Mouse (Mus musculus): ENCODE results near the gene Ccdc141. TPM values are rescaled to one million over a fixed set of nuclear protein-coding genes. Genes with fewer than 3 reads are reported as not detected.

Gene Ccdc141
- polyA plus RNA-seq, 1 experiment from 2014 or later = 13.6 TPM

DNA sequence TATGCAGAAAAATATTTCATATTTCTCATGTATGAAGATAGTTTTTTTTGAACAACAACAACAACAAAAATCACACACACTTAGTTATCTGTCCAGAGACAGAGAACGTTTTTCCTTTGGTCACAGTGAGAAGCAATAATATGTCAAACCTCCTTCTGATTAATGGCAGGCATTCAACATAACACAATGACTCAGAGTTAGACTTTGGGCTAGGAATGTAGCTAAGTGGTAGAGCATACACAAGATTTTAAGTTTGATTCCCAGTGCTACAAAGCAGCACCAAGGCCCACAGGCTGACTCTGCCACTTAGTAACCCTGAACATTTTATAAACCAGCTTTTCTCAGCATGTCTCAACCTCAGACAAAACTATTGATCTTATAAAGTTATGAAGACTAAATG lies 35.5 kb downstream of the Ccdc141 start:
- H3K4me1 ChIP-seq (ENCODE audit: control insufficient read depth, insufficient read depth, low read length) = no peaks in the 10 kb centered on the region; the same call in 1 of the 2 replicates
- no peak overlapping the region for H3K4me3 ChIP-seq (ENCODE audit: low read length)
- no peak overlapping the region for H3K4me2 ChIP-seq (replicated peaks; ENCODE audit: low read depth, low read length)
- WGBS = 28% methylated on average over 1 of the region's 1 CpGs
- H3K9me3 ChIP-seq (ENCODE audit: control insufficient read depth, low read length) = no peaks in the 10 kb centered on the region
- no peak overlapping the region for H3K9ac ChIP-seq (ENCODE audit: low read depth, low read length)
- no peak overlapping the region for H3K27ac ChIP-seq (ENCODE audit: low read depth, low read length)
- no peaks in the 10 kb centered on the region for H3K27me3 ChIP-seq (ENCODE audit: control insufficient read depth, insufficient read depth, low read length)
- H3K36me3 ChIP-seq (ENCODE audit: control insufficient read depth, insufficient read depth, low read length) = no peaks in the 10 kb centered on the region
- ATAC-seq (ENCODE audit: low FRiP score, low TSS enrichment) = no peak

DNA sequence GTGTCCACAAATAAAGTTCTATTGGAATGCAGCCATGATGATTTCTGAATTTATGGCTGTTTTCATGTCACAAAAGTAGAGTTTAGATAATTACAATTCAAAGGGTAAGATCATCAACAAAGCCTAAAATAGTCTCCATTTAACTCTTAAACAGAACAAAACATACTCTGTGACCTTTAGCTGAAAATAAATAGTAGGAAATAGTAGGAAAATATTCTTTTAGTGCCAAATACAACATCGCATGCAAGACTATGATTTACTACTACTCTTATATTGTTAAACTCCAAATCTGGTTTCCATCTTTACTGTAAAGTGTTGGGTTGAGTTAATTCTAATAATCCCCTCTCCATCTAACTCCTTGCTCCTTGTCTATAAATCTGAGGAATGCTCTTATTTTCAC lies 37.0 kb downstream of the Ccdc141 start:
- ATAC-seq (ENCODE audit: low FRiP score, low TSS enrichment) = no peak
- Histone ChIP-seq H3K36me3 (ENCODE audit: control insufficient read depth, insufficient read depth, low read length) (no peaks in the 10 kb centered on the region), H3K4me3 (ENCODE audit: low read length) (no peak overlapping the region), H3K9ac (ENCODE audit: low read depth, low read length) (no peak overlapping the region), H3K4me2 (replicated peaks; ENCODE audit: low read depth, low read length) (no peak overlapping the region), H3K4me1 (ENCODE audit: control insufficient read depth, insufficient read depth, low read length) (no peaks in the 10 kb centered on the region; the same call in 1 of the 2 replicates), H3K27me3 (ENCODE audit: control insufficient read depth, insufficient read depth, low read length) (no peaks in the 10 kb centered on the region), H3K9me3 (ENCODE audit: control insufficient read depth, low read length) (no peaks in the 10 kb centered on the region), H3K27ac (ENCODE audit: low read depth, low read length) (no peak overlapping the region)
- WGBS = 66% methylated on average over 1 of the region's 1 CpGs

DNA sequence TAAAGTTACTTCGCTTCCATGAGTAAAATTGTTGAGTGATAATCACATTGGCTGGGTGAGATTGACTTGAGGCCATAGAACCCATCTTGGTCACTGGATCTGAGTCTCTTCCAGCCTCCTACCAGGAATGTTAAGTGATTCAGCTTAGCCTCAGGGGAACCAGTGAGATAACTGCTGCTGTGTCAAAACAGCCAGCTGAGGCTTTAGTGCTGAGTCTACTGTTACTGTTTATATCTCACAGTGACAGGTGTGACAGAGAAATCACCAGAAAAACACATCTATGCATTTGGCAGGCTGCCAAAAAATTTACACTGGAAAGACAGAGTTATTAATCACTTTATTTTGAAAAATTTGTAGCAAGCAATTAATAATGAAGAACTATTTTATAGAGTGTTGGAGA lies 43.5 kb downstream of the Ccdc141 start:
- Histone ChIP-seq H3K36me3 (ENCODE audit: control insufficient read depth, insufficient read depth, low read length) (no peaks in the 10 kb centered on the region), H3K9ac (ENCODE audit: low read depth, low read length) (no peak overlapping the region), H3K9me3 (ENCODE audit: control insufficient read depth, low read length) (no peaks in the 10 kb centered on the region), H3K4me2 (replicated peaks; ENCODE audit: low read depth, low read length) (no peak overlapping the region), H3K4me1 (ENCODE audit: control insufficient read depth, insufficient read depth, low read length) (no peaks in the 10 kb centered on the region), H3K27ac (ENCODE audit: low read depth, low read length) (no peak overlapping the region), H3K27me3 (ENCODE audit: control insufficient read depth, insufficient read depth, low read length) (no peaks in the 10 kb centered on the region), H3K4me3 (ENCODE audit: low read length) (no peak overlapping the region)
- no peak for ATAC-seq (ENCODE audit: low FRiP score, low TSS enrichment)
- 96% methylated on average over 1 of the region's 1 CpGs for WGBS

DNA sequence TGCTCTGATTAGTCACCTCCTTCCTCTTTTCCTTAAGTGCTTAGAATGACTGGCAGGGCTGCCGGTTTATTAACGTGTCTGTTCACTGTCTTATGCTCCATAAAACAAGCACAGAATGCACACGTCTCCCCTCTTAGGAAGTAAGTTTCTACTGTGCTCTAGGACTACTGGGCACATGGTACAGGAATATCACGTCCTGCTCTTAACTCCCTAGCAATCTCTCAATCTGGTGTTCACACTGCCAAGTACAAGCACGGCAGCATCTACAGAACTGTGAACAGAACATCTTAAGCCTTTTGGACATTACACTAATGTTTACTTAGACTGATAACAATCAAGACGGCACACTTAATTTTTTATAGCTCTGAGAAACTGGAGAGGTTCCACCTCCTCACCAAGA lies 52.3 kb downstream of the Ccdc141 start:
- ATAC-seq (ENCODE audit: low FRiP score, low TSS enrichment) = no peak
- WGBS = 46% methylated on average over 6 of the region's 6 CpGs
- Histone ChIP-seq H3K4me2 (replicated peaks; ENCODE audit: low read depth, low read length) (no peak overlapping the region), H3K36me3 (ENCODE audit: control insufficient read depth, insufficient read depth, low read length) (no peaks in the 10 kb centered on the region), H3K27me3 (ENCODE audit: control insufficient read depth, insufficient read depth, low read length) (no peaks in the 10 kb centered on the region), H3K9ac (ENCODE audit: low read depth, low read length) (no peak overlapping the region), H3K9me3 (ENCODE audit: control insufficient read depth, low read length) (no peaks in the 10 kb centered on the region), H3K4me1 (ENCODE audit: control insufficient read depth, insufficient read depth, low read length) (no peaks in the 10 kb centered on the region), H3K27ac (ENCODE audit: low read depth, low read length) (no peak overlapping the region), H3K4me3 (ENCODE audit: low read length) (no peak overlapping the region)

DNA sequence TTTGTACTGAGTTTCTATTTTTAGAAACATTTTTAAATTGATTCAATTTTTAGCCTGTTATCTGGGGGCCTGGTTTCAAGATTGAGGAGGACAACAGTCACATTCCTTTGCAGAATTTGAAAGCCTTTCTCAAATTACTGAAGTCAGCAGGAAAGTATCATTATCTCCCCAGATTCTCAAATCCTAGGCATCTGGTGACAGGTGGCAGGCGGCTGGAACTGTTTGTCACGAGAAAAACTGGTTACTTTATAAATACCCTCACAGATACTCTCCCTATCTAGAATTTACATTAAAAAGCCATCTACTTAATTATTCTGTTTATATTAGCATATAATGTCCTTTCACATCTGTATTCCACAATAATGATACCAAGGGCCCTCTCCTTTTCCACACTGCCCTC lies 56.1 kb downstream of the Ccdc141 start:
- Histone ChIP-seq H3K9ac (ENCODE audit: low read depth, low read length) (no peak overlapping the region), H3K9me3 (ENCODE audit: control insufficient read depth, low read length) (no peaks in the 10 kb centered on the region), H3K4me3 (ENCODE audit: low read length) (no peak overlapping the region), H3K4me1 (ENCODE audit: control insufficient read depth, insufficient read depth, low read length) (no peaks in the 10 kb centered on the region), H3K27ac (ENCODE audit: low read depth, low read length) (no peak overlapping the region), H3K36me3 (ENCODE audit: control insufficient read depth, insufficient read depth, low read length) (no peaks in the 10 kb centered on the region), H3K4me2 (replicated peaks; ENCODE audit: low read depth, low read length) (no peak overlapping the region), H3K27me3 (ENCODE audit: control insufficient read depth, insufficient read depth, low read length) (no peaks in the 10 kb centered on the region)
- ATAC-seq (ENCODE audit: low FRiP score, low TSS enrichment) = no peak
- 54% methylated on average over 2 of the region's 2 CpGs for WGBS

DNA sequence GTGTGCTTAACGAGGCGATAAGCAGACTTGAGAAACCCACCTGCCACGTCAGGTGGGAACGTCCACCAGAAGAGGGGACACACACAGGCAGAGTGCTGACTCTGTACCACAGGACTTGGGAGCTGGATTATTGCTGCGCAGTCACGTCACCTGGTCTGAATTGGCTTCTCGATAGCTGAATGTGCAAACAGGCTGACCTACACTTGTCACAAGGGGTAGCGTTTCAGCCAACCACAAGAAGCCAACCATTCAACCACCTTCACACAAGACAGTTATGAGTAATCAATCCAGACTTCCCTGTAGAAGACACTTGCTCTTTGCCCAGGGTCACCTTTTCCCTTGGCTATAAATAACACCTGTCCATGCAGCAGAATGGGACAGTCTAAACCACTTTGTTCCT lies 56.6 kb downstream of the Ccdc141 start:
- Histone ChIP-seq H3K27ac (ENCODE audit: low read depth, low read length) (no peak overlapping the region), H3K4me2 (replicated peaks; ENCODE audit: low read depth, low read length) (no peak overlapping the region), H3K27me3 (ENCODE audit: control insufficient read depth, insufficient read depth, low read length) (no peaks in the 10 kb centered on the region), H3K9ac (ENCODE audit: low read depth, low read length) (no peak overlapping the region), H3K36me3 (ENCODE audit: control insufficient read depth, insufficient read depth, low read length) (no peaks in the 10 kb centered on the region), H3K4me3 (ENCODE audit: low read length) (no peak overlapping the region), H3K4me1 (ENCODE audit: control insufficient read depth, insufficient read depth, low read length) (no peaks in the 10 kb centered on the region), H3K9me3 (ENCODE audit: control insufficient read depth, low read length) (no peaks in the 10 kb centered on the region)
- 63% methylated on average over 8 of the region's 8 CpGs for WGBS
- no peak for ATAC-seq (ENCODE audit: low FRiP score, low TSS enrichment)

DNA sequence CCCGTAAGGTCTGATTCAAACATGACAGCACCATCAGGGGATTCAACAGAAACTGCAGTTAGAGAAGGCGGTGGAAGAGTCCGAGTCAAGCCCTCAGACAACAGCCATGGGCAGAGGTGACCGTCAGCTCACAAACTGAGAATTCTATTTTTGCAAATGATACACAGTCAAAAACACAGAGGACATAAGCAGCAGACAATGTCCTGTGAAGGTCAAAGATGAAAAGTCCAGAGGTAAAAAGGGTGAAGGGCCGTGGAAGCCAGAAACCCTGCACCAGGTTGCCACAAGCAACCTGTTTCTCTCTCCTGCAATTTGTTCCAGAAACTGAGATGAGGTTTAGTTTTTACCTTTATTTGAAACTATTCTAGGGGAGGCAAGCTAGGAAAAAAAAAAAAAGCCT lies 57.4 kb downstream of the Ccdc141 start:
- no peaks in the 10 kb centered on the region for H3K36me3 ChIP-seq (ENCODE audit: control insufficient read depth, insufficient read depth, low read length)
- ATAC-seq (ENCODE audit: low FRiP score, low TSS enrichment) = no peak
- H3K27ac ChIP-seq (ENCODE audit: low read depth, low read length) = no peak overlapping the region
- WGBS = 88% methylated on average over 5 of the region's 5 CpGs
- no peak overlapping the region for H3K4me2 ChIP-seq (replicated peaks; ENCODE audit: low read depth, low read length)
- no peaks in the 10 kb centered on the region for H3K27me3 ChIP-seq (ENCODE audit: control insufficient read depth, insufficient read depth, low read length)
- H3K4me1 ChIP-seq (ENCODE audit: control insufficient read depth, insufficient read depth, low read length) = no peaks in the 10 kb centered on the region
- H3K9me3 ChIP-seq (ENCODE audit: control insufficient read depth, low read length) = no peaks in the 10 kb centered on the region
- H3K9ac ChIP-seq (ENCODE audit: low read depth, low read length) = no peak overlapping the region
- no peak overlapping the region for H3K4me3 ChIP-seq (ENCODE audit: low read length)

DNA sequence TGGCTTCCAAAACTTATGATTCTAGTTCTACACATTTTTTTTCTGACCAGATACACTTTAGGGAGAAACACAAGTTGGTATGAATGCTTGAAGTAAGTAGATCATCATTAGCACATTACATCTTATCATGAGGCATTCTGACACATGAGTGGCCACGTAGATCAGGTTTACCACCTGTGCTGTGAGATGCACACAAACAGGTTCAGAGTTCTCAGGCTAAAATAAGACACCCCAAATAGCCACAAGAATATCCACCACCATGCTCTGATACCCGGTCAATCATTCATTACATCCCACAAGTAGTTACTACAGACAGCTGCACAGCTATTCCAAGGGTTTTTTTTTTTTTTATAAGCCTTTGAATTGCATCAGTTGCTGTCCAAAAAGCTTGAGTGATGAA lies 59.3 kb downstream of the Ccdc141 start:
- ATAC-seq (ENCODE audit: low FRiP score, low TSS enrichment) = no peak
- H3K9ac ChIP-seq (ENCODE audit: low read depth, low read length) = no peak overlapping the region
- no peaks in the 10 kb centered on the region for H3K36me3 ChIP-seq (ENCODE audit: control insufficient read depth, insufficient read depth, low read length)
- no peaks in the 10 kb centered on the region for H3K4me1 ChIP-seq (ENCODE audit: control insufficient read depth, insufficient read depth, low read length)
- H3K4me3 ChIP-seq (ENCODE audit: low read length) = no peak overlapping the region
- H3K9me3 ChIP-seq (ENCODE audit: control insufficient read depth, low read length) = no peaks in the 10 kb centered on the region
- no peak overlapping the region for H3K4me2 ChIP-seq (replicated peaks; ENCODE audit: low read depth, low read length)
- no peaks in the 10 kb centered on the region for H3K27me3 ChIP-seq (ENCODE audit: control insufficient read depth, insufficient read depth, low read length)
- no peak overlapping the region for H3K27ac ChIP-seq (ENCODE audit: low read depth, low read length)
- WGBS = 86% methylated on average over 2 of the region's 2 CpGs

DNA sequence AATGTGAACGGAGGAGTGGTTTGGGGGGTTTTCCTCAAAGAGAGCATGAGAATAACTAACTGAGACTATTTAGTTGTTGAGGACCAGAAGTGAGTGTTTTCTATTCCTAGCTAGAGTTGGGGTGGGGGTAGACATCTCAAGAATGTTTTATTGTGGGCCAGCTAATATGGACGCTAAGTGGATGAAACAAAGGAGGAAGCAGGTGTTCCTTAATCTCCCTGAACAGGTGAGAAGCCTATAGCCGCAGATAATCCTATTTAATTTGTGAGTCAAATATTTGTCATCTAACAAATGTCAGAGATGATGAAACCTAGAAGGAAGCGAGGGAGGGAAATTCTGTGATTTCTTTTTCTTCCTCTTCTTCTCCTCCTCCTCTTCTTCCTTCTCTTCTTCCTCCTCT lies 60.1 kb downstream of the Ccdc141 start:
- WGBS = 88% methylated on average over 4 of the region's 4 CpGs
- Histone ChIP-seq H3K4me1 (ENCODE audit: control insufficient read depth, insufficient read depth, low read length) (no peaks in the 10 kb centered on the region), H3K4me3 (ENCODE audit: low read length) (no peak overlapping the region), H3K27me3 (ENCODE audit: control insufficient read depth, insufficient read depth, low read length) (no peaks in the 10 kb centered on the region), H3K27ac (ENCODE audit: low read depth, low read length) (no peak overlapping the region), H3K9ac (ENCODE audit: low read depth, low read length) (no peak overlapping the region), H3K4me2 (replicated peaks; ENCODE audit: low read depth, low read length) (no peak overlapping the region), H3K9me3 (ENCODE audit: control insufficient read depth, low read length) (no peaks in the 10 kb centered on the region), H3K36me3 (ENCODE audit: control insufficient read depth, insufficient read depth, low read length) (no peaks in the 10 kb centered on the region)
- ATAC-seq (ENCODE audit: low FRiP score, low TSS enrichment) = no peak

Measured in kidney, embryonic 14.5 days (tissue).